Mouse (Mus musculus) 3134 (cell line): ENCODE measurements at regions not wholly inside any gene's neighbourhood (a gene's known extent, or its start where the extent isn't known, plus 50 kb on each side); places are given as distances from the start of the nearest gene placed in this dataset.
A peak's percentile ranks its signal among the peaks of the same experiment; 100 is the strongest.
"Not testable (repeated sequence)": the region's sequence is repeated elsewhere in the genome, so short reads cannot be mapped to it uniquely, and the experiment has no call there.

ENCODE experiments used
- DNase-seq: peaks from one replicate; pipeline ENCODE4 v3.0.0-alpha.2; 2011; ENCODE audit warnings: low spot score; ENCODE audit not compliant: insufficient read length; ENCODE audit errors: extremely low read depth

GRCm38 (mm10) chr4:6600766-6601367, 1638.0 kb downstream of the Car8 start:
- no peak for DNase-seq

- DNase-seq: no peak
Observed at GRCm38 (mm10) chr4:6596321-6596720, 1642.5 kb downstream of the Car8 start.

- not testable (repeated sequence) for DNase-seq
Observed at GRCm38 (mm10) chr4:6592890-6593289, 1646.0 kb downstream of the Car8 start.

GRCm38 (mm10) chr4:6561604-6562357, 1677.1 kb downstream of the Car8 start:
- DNase-seq: no peak

GRCm38 (mm10) chr4:6539626-6540025, 1699.2 kb downstream of the Car8 start:
- no peak for DNase-seq

GRCm38 (mm10) chr4:6532441-6532840, 1706.4 kb downstream of the Car8 start:
- no peak for DNase-seq

GRCm38 (mm10) chr4:6517626-6518025, 1721.2 kb downstream of the Car8 start:
- DNase-seq: no peak

- no peak for DNase-seq
Observed at GRCm38 (mm10) chr4:6514823-6515222, 1721.7 kb upstream of the Impad1 start.

- DNase-seq: no peak
Observed at GRCm38 (mm10) chr4:6513635-6514034, 1720.5 kb upstream of the Impad1 start.

GRCm38 (mm10) chr4:6512749-6513364, 1719.7 kb upstream of the Impad1 start:
- DNase-seq: peak; percentile 28

- no peak for DNase-seq
Observed at GRCm38 (mm10) chr4:6508091-6508490, 1714.9 kb upstream of the Impad1 start.
